Mouse (Mus musculus): ENCODE results near the gene Cpn2. TPM values are rescaled to one million over a fixed set of nuclear protein-coding genes. Genes with fewer than 3 reads are reported as not detected.

The Cpn2 gene
- polyA plus RNA-seq, 1 experiment from 2014 or later: not detected

- no peaks in the 10 kb centered on the region for H3K36me3 ChIP-seq (ENCODE audit: inconsistent target)
- WGBS (ENCODE audit: missing documents): 3% methylated on average over 30 of the region's 33 CpGs
- no peak overlapping the region for H3K4me3 ChIP-seq (ENCODE audit: inconsistent target)
- no peaks in the 10 kb centered on the region for H3K79me2 ChIP-seq (ENCODE audit: inconsistent target)
- H3K27ac ChIP-seq: no peak overlapping the region
These were observed 31.1 kb downstream of the Cpn2 start for GRCm38 (mm10) chr16:30236091-30236699.

GRCm38 (mm10) chr16:30235577-30235976 is 31.7 kb downstream of the Cpn2 start:
- no peak overlapping the region for H3K4me3 ChIP-seq (ENCODE audit: inconsistent target)
- no peaks in the 10 kb centered on the region for H3K36me3 ChIP-seq (ENCODE audit: inconsistent target)
- 83% methylated on average over 2 of the region's 2 CpGs for WGBS (ENCODE audit: missing documents)
- H3K79me2 ChIP-seq (ENCODE audit: inconsistent target): no peaks in the 10 kb centered on the region
- no peak overlapping the region for H3K27ac ChIP-seq

- WGBS (ENCODE audit: missing documents): 36% methylated on average over 12 of the region's 12 CpGs
These were observed 32.4 kb downstream of the Cpn2 start for GRCm38 (mm10) chr16:30234636-30235546.

GRCm38 (mm10) chr16:30234077-30234476 is 33.2 kb downstream of the Cpn2 start:
- Histone ChIP-seq H3K79me2 (ENCODE audit: inconsistent target) (no peaks in the 10 kb centered on the region), H3K27ac (no peak overlapping the region), H3K36me3 (ENCODE audit: inconsistent target) (no peaks in the 10 kb centered on the region), H3K4me3 (ENCODE audit: inconsistent target) (no peak overlapping the region)
- 6% methylated on average over 8 of the region's 8 CpGs for WGBS (ENCODE audit: missing documents)

More at GRCm38 (mm10) chr16:30234636-30235546, 32.4 kb downstream of the Cpn2 start:
- no peaks in the 10 kb centered on the region for H3K79me2 ChIP-seq (ENCODE audit: inconsistent target)
- H3K4me3 ChIP-seq (ENCODE audit: inconsistent target): no peak overlapping the region
- H3K27ac ChIP-seq: no peak overlapping the region
- no peaks in the 10 kb centered on the region for H3K36me3 ChIP-seq (ENCODE audit: inconsistent target)

- WGBS (ENCODE audit: missing documents): 88% methylated on average over 13 of the region's 13 CpGs
- H3K79me2 ChIP-seq (ENCODE audit: inconsistent target): no peaks in the 10 kb centered on the region
- no peak overlapping the region for H3K27ac ChIP-seq
- no peaks in the 10 kb centered on the region for H3K36me3 ChIP-seq (ENCODE audit: inconsistent target)
- H3K4me3 ChIP-seq (ENCODE audit: inconsistent target): no peak overlapping the region
These were observed 35.3 kb downstream of the Cpn2 start for GRCm38 (mm10) chr16:30231882-30232604.

- Histone ChIP-seq H3K4me3 (ENCODE audit: inconsistent target) (no peak overlapping the region), H3K79me2 (ENCODE audit: inconsistent target) (no peaks in the 10 kb centered on the region), H3K36me3 (ENCODE audit: inconsistent target) (no peaks in the 10 kb centered on the region), H3K27ac (no peak overlapping the region)
- 10% methylated on average over 7 of the region's 7 CpGs for WGBS (ENCODE audit: missing documents)
These were observed 39.9 kb downstream of the Cpn2 start for GRCm38 (mm10) chr16:30227352-30227751.

- H3K79me2 ChIP-seq (ENCODE audit: inconsistent target): no peaks in the 10 kb centered on the region
- 98% methylated on average over 11 of the region's 13 CpGs for WGBS (ENCODE audit: missing documents)
- no peak overlapping the region for H3K4me3 ChIP-seq (ENCODE audit: inconsistent target)
These were observed 46.0 kb downstream of the Cpn2 start for GRCm38 (mm10) chr16:30221161-30221782.

GRCm38 (mm10) chr16:30215811-30216210 is 51.5 kb downstream of the Cpn2 start:
- Histone ChIP-seq H3K36me3 (ENCODE audit: inconsistent target) (no peaks in the 10 kb centered on the region), H3K4me3 (ENCODE audit: inconsistent target) (no peak overlapping the region), H3K79me2 (ENCODE audit: inconsistent target) (no peaks in the 10 kb centered on the region), H3K27ac (no peak overlapping the region)
- WGBS (ENCODE audit: missing documents): 100% methylated on average over 2 of the region's 2 CpGs

More at GRCm38 (mm10) chr16:30221161-30221782, 46.0 kb downstream of the Cpn2 start:
- no peaks in the 10 kb centered on the region for H3K36me3 ChIP-seq (ENCODE audit: inconsistent target)
- no peak overlapping the region for H3K27ac ChIP-seq

GRCm38 (mm10) chr16:30213644-30214043 is 53.7 kb downstream of the Cpn2 start:
- Histone ChIP-seq H3K36me3 (ENCODE audit: inconsistent target) (no peaks in the 10 kb centered on the region), H3K79me2 (ENCODE audit: inconsistent target) (no peaks in the 10 kb centered on the region), H3K4me3 (ENCODE audit: inconsistent target) (no peak overlapping the region), H3K27ac (no peak overlapping the region)
- WGBS (ENCODE audit: missing documents): 93% methylated on average over 1 of the region's 1 CpGs

GRCm38 (mm10) chr16:30212035-30212434 is 55.3 kb downstream of the Cpn2 start:
- Histone ChIP-seq H3K4me3 (ENCODE audit: inconsistent target) (no peak overlapping the region), H3K27ac (no peak overlapping the region), H3K36me3 (ENCODE audit: inconsistent target) (no peaks in the 10 kb centered on the region), H3K79me2 (ENCODE audit: inconsistent target) (no peaks in the 10 kb centered on the region)
- 67% methylated on average over 3 of the region's 3 CpGs for WGBS (ENCODE audit: missing documents)

GRCm38 (mm10) chr16:30209264-30209663 is 58.0 kb downstream of the Cpn2 start:
- H3K79me2 ChIP-seq (ENCODE audit: inconsistent target): no peaks in the 10 kb centered on the region
- H3K36me3 ChIP-seq (ENCODE audit: inconsistent target): no peaks in the 10 kb centered on the region
- WGBS (ENCODE audit: missing documents): 92% methylated on average over 1 of the region's 1 CpGs
- H3K27ac ChIP-seq: no peak overlapping the region
- no peak overlapping the region for H3K4me3 ChIP-seq (ENCODE audit: inconsistent target)

GRCm38 (mm10) chr16:30207991-30208390 is 59.3 kb downstream of the Cpn2 start:
- H3K79me2 ChIP-seq (ENCODE audit: inconsistent target): no peaks in the 10 kb centered on the region
- H3K27ac ChIP-seq: no peak overlapping the region
- H3K4me3 ChIP-seq (ENCODE audit: inconsistent target): no peak overlapping the region
- no peaks in the 10 kb centered on the region for H3K36me3 ChIP-seq (ENCODE audit: inconsistent target)
- WGBS (ENCODE audit: missing documents): 80% methylated on average over 7 of the region's 7 CpGs

GRCm38 (mm10) chr16:30207111-30207828 is 60.0 kb downstream of the Cpn2 start:
- 76% methylated on average over 11 of the region's 11 CpGs for WGBS (ENCODE audit: missing documents)

More at GRCm38 (mm10) chr16:30207111-30207828, 60.0 kb downstream of the Cpn2 start:
- no peaks in the 10 kb centered on the region for H3K79me2 ChIP-seq (ENCODE audit: inconsistent target)
- H3K36me3 ChIP-seq (ENCODE audit: inconsistent target): no peaks in the 10 kb centered on the region
- H3K4me3 ChIP-seq (ENCODE audit: inconsistent target): no peak overlapping the region
- no peak overlapping the region for H3K27ac ChIP-seq

Measured in macrophage (primary cell).